22 mouse cellular contexts compared by ENCODE assay signal in genomic region chr14:84690810-84691209, GRCm38 (mm10).
A peak's percentile ranks its signal among the peaks of the same experiment; 100 is the strongest.
DNase-seq lines count a peak whose midpoint lies in the region; ATAC-seq and TF ChIP-seq lines count a peak whose summit lies in the region.
"Had no signal": no experiment of that assay in that cellular context is flagged by ENCODE, and none has a peak within 500 bp of the region (broad histone marks: within the 10 kb centered on the region; RNA-seq: fewer than 3 reads in every experiment).

No protein-coding gene starts in this region.

- H3K36me3 ChIP-seq in ES-Bruce4 (ENCODE audit: control insufficient read depth, insufficient read depth, low read length, poor library complexity, severe bottlenecking), result no peaks in the 10 kb centered on the region
- H3K36me3 ChIP-seq in liver, postnatal 0 days (replicated peaks; ENCODE audit: insufficient read depth, low read length), result no peaks in the 10 kb centered on the region
- H3K36me3 ChIP-seq: embryonic facial prominence, embryonic 10.5 days; embryonic facial prominence, embryonic 12.5 days; forebrain, embryonic 15.5 days; G1E had no signal

- no peaks in the 10 kb centered on the region for H3K27me3 ChIP-seq in ES-Bruce4 (ENCODE audit: control insufficient read depth, insufficient read depth, low read length, poor library complexity, severe bottlenecking)
- no peaks in the 10 kb centered on the region for H3K27me3 ChIP-seq in liver, postnatal 0 days (ENCODE audit: insufficient read depth, low read length)
- H3K27me3 ChIP-seq: embryonic facial prominence, embryonic 12.5 days; forebrain, embryonic 13.5 days; forebrain, embryonic 15.5 days; Patski had no signal

- TF ChIP-seq CTCF in ES-Bruce4 (IDR thresholded peaks at IDR 0.05; ENCODE audit: low read depth, low read length), result no peak
- no peak for TF ChIP-seq CTCF in liver, postnatal 0 days (IDR thresholded peaks at IDR 0.05; ENCODE audit: low read depth)

- 78% methylated on average over 3 of the region's 3 CpGs for WGBS in liver, postnatal 0 days (ENCODE audit: insufficient replicate concordance)

- peak; percentile 7 for DNase-seq in ES-CJ7 (ENCODE audit: low read depth, low spot score)
- peak; percentile 50 for DNase-seq in R1 (ENCODE audit: low read depth, low spot score)
- DNase-seq in liver, postnatal 0 days, result no peak
- DNase-seq in ovary, adult 18-20 months (ENCODE audit: low spot score), result no peak
- DNase-seq in urinary bladder, postnatal 14 days (ENCODE audit: low spot score), result no peak
- DNase-seq: adrenal gland, adult 8-10 months; adrenal gland, postnatal 14 days; adrenal gland, postnatal 36 days; cerebellum, adult 11-12 months; cerebellum, adult 2 months; cerebellum, adult 9-10 months; cerebellum, postnatal 10 days; cerebellum, postnatal 25 days; forebrain, postnatal 0 days had no signal

- H3K4me2 ChIP-seq in liver, postnatal 0 days (ENCODE audit: low read depth, low read length), result no peak overlapping the region
- H3K4me2 ChIP-seq: embryonic facial prominence, embryonic 12.5 days; forebrain, embryonic 13.5 days; forebrain, embryonic 15.5 days had no signal

- no peaks in the 10 kb centered on the region for H3K9me3 ChIP-seq in ES-Bruce4 (replicated peaks; ENCODE audit: control insufficient read depth, insufficient read depth, low read length, poor library complexity, severe bottlenecking)
- H3K9me3 ChIP-seq in liver, postnatal 0 days (ENCODE audit: low read length), result no peaks in the 10 kb centered on the region
- H3K9me3 ChIP-seq: embryonic facial prominence, embryonic 10.5 days; embryonic facial prominence, embryonic 12.5 days; forebrain, embryonic 13.5 days; forebrain, embryonic 15.5 days had no signal

- no peak overlapping the region for H3K9ac ChIP-seq in ES-Bruce4 (ENCODE audit: low read depth, poor library complexity, severe bottlenecking)
- no peak overlapping the region for H3K9ac ChIP-seq in liver, postnatal 0 days (replicated peaks)
- H3K9ac ChIP-seq: embryonic facial prominence, embryonic 12.5 days; forebrain, embryonic 13.5 days; forebrain, embryonic 15.5 days; forebrain, postnatal 0 days had no signal

- no peak for ATAC-seq in liver, postnatal 0 days
- ATAC-seq: activated CD4-positive, CD25-positive, alpha-beta regulatory T cell, adult 4 months; forebrain, embryonic 13.5 days; forebrain, embryonic 15.5 days; forebrain, postnatal 0 days; Patski had no signal

- TF ChIP-seq EP300 in ES-Bruce4 (IDR thresholded peaks at IDR 0.05; ENCODE audit: insufficient read depth, low read depth, low read length), result no peak
- TF ChIP-seq EP300 in liver, postnatal 0 days (IDR thresholded peaks at IDR 0.05; ENCODE audit: low read depth), result no peak

- peak overlapping the region; percentile 78 for H3K27ac ChIP-seq in ES-Bruce4 (ENCODE audit: insufficient read depth, low read length)
- H3K27ac ChIP-seq in liver, postnatal 0 days (ENCODE audit: low read depth), result no peak overlapping the region
- H3K27ac ChIP-seq: embryonic facial prominence, embryonic 10.5 days; embryonic facial prominence, embryonic 12.5 days; forebrain, embryonic 13.5 days; forebrain, embryonic 15.5 days had no signal

- H3K4me1 ChIP-seq in ES-Bruce4 (ENCODE audit: control insufficient read depth, insufficient read depth, low read length), result no peaks in the 10 kb centered on the region
- H3K4me1 ChIP-seq in liver, postnatal 0 days (ENCODE audit: insufficient read depth), result no peaks in the 10 kb centered on the region
- H3K4me1 ChIP-seq: embryonic facial prominence, embryonic 10.5 days; embryonic facial prominence, embryonic 12.5 days; forebrain, embryonic 13.5 days; forebrain, embryonic 15.5 days had no signal

- H3K4me3 ChIP-seq in ES-Bruce4 (ENCODE audit: low read depth, low read length), result no peak overlapping the region
- H3K4me3 ChIP-seq in liver, postnatal 0 days (ENCODE audit: low read depth, low read length), result no peak overlapping the region
- H3K4me3 ChIP-seq: embryonic facial prominence, embryonic 10.5 days; embryonic facial prominence, embryonic 12.5 days; forebrain, embryonic 13.5 days; forebrain, embryonic 15.5 days had no signal

- no peak for TF ChIP-seq POLR2A in ES-Bruce4 (IDR thresholded peaks at IDR 0.05; ENCODE audit: insufficient read depth, low read length)

Comparison
In these comparisons a context has a peak if more than half of its experiments do, and no peak if none do; other contexts are left out.
1. DNase-seq: peak in ES-CJ7 (single experiment) and R1 (single experiment); none in liver, postnatal 0 days (single experiment), ovary, adult 18-20 months (single experiment) and urinary bladder, postnatal 14 days (single experiment).